Comparison of ENCODE assay signal across 19 mouse cellular contexts in genomic region chr12:17261005-17261404, GRCm38 (mm10).
"Had no signal": no experiment of that assay in that cellular context is flagged by ENCODE, and none has a peak within 500 bp of the region (broad histone marks: within the 10 kb centered on the region; RNA-seq: fewer than 3 reads in every experiment).

No protein-coding gene starts in this region.

- H3K4me2 ChIP-seq: liver, embryonic 12.5 days; liver, embryonic 15.5 days; lung, embryonic 15.5 days; midbrain, embryonic 12.5 days; midbrain, embryonic 15.5 days; neural tube, embryonic 13.5 days; stomach, embryonic 15.5 days had no signal

- H3K27me3 ChIP-seq: liver, embryonic 15.5 days; lung, embryonic 15.5 days; midbrain, embryonic 15.5 days; stomach, embryonic 15.5 days had no signal

- H3K4me3 ChIP-seq: liver, embryonic 12.5 days; liver, embryonic 15.5 days; lung, embryonic 15.5 days; megakaryocyte, embryonic 14.5 days; midbrain, embryonic 12.5 days; midbrain, embryonic 15.5 days; myocyte; neural tube, embryonic 13.5 days; stomach, embryonic 15.5 days had no signal

- H3K9ac ChIP-seq: liver, embryonic 12.5 days; liver, embryonic 15.5 days; lung, embryonic 15.5 days; midbrain, embryonic 12.5 days; midbrain, embryonic 15.5 days; neural tube, embryonic 13.5 days; stomach, embryonic 15.5 days had no signal

- H3K36me3 ChIP-seq: liver, embryonic 12.5 days; liver, embryonic 15.5 days; lung, embryonic 15.5 days; midbrain, embryonic 12.5 days; midbrain, embryonic 15.5 days; neural tube, embryonic 13.5 days; stomach, embryonic 15.5 days had no signal

- DNase-seq: kidney, adult 9 months; kidney, postnatal 14 days; kidney, postnatal 4 days; lung, adult 18-20 months; lung, postnatal 10 days; lung, postnatal 36 days; retina, postnatal 1 day; right cerebral cortex, postnatal 25 days; spleen, adult 18-20 months; thymus, postnatal 25 days had no signal

- ATAC-seq: liver, embryonic 12.5 days; midbrain, embryonic 15.5 days had no signal

- H3K9me3 ChIP-seq: liver, embryonic 12.5 days; liver, embryonic 15.5 days; lung, embryonic 15.5 days; midbrain, embryonic 12.5 days; midbrain, embryonic 15.5 days; neural tube, embryonic 13.5 days; stomach, embryonic 15.5 days had no signal

- H3K27ac ChIP-seq: liver, embryonic 12.5 days; liver, embryonic 15.5 days; lung, embryonic 15.5 days; midbrain, embryonic 12.5 days; midbrain, embryonic 15.5 days; neural tube, embryonic 13.5 days; stomach, embryonic 15.5 days had no signal

- H3K4me1 ChIP-seq: midbrain, embryonic 12.5 days; stomach, embryonic 15.5 days had no signal
